Mouse (Mus musculus): Measurements from ENCODE around the gene Slc11a2. TPM values are rescaled to one million over a fixed set of nuclear protein-coding genes. Genes with fewer than 3 reads are reported as not detected.

Gene Slc11a2
- polyA plus RNA-seq, 1 experiment from 2014 or later: 28.1 TPM

GRCm38 (mm10) chr15:100391066-100391465 lies 33.8 kb downstream of the Slc11a2 start:
- no peaks in the 10 kb centered on the region for H3K4me1 ChIP-seq (replicated peaks; ENCODE audit: insufficient read depth, low read length)
- ATAC-seq (replicated peaks; ENCODE audit: low FRiP score, low read depth) (no peak), DNase-seq (ENCODE audit: low spot score) (no peak)
- no peaks in the 10 kb centered on the region for H3K27me3 ChIP-seq (ENCODE audit: insufficient read depth, low read length)
- TF ChIP-seq CTCF (IDR thresholded peaks at IDR 0.05; ENCODE audit: low read depth): no peak
- H3K9ac ChIP-seq (ENCODE audit: low read depth, low read length): no peak overlapping the region
- WGBS: 46% methylated on average over 7 of the region's 7 CpGs
- no peak overlapping the region for H3K27ac ChIP-seq
- peaks cover 24% of the 10 kb centered on the region for H3K36me3 ChIP-seq (ENCODE audit: insufficient read depth, low read length)
- H3K4me3 ChIP-seq (replicated peaks; ENCODE audit: low read depth, low read length): no peak overlapping the region
- no peak overlapping the region for H3K4me2 ChIP-seq (ENCODE audit: low read length)
- no peaks in the 10 kb centered on the region for H3K9me3 ChIP-seq (replicated peaks; ENCODE audit: low read length)

GRCm38 (mm10) chr15:100388886-100389285 lies 36.0 kb downstream of the Slc11a2 start:
- Histone ChIP-seq H3K36me3 (ENCODE audit: insufficient read depth, low read length) (peaks cover 2% of the 10 kb centered on the region; the same call in 1 of the 2 replicates), H3K9ac (ENCODE audit: low read depth, low read length) (no peak overlapping the region), H3K4me2 (ENCODE audit: low read length) (no peak overlapping the region), H3K4me3 (replicated peaks; ENCODE audit: low read depth, low read length) (no peak overlapping the region), H3K27me3 (ENCODE audit: insufficient read depth, low read length) (no peaks in the 10 kb centered on the region), H3K4me1 (replicated peaks; ENCODE audit: insufficient read depth, low read length) (no peaks in the 10 kb centered on the region), H3K27ac (no peak overlapping the region), H3K9me3 (replicated peaks; ENCODE audit: low read length) (no peaks in the 10 kb centered on the region)
- ATAC-seq (replicated peaks; ENCODE audit: low FRiP score, low read depth) (no peak), DNase-seq (ENCODE audit: low spot score) (peak; percentile 10)
- WGBS: 48% methylated on average over 9 of the region's 9 CpGs
- TF ChIP-seq CTCF (IDR thresholded peaks at IDR 0.05; ENCODE audit: low read depth): no peak

- no peak overlapping the region for H3K27ac ChIP-seq
- H3K4me1 ChIP-seq (replicated peaks; ENCODE audit: insufficient read depth, low read length): no peaks in the 10 kb centered on the region
- no peaks in the 10 kb centered on the region for H3K27me3 ChIP-seq (ENCODE audit: insufficient read depth, low read length)
- no peaks in the 10 kb centered on the region for H3K9me3 ChIP-seq (replicated peaks; ENCODE audit: low read length)
- ATAC-seq (replicated peaks; ENCODE audit: low FRiP score, low read depth) (no peak), DNase-seq (ENCODE audit: low spot score) (no peak)
- no peak overlapping the region for H3K9ac ChIP-seq (ENCODE audit: low read depth, low read length)
- TF ChIP-seq CTCF (IDR thresholded peaks at IDR 0.05; ENCODE audit: low read depth): no peak
- no peak overlapping the region for H3K4me3 ChIP-seq (replicated peaks; ENCODE audit: low read depth, low read length)
- WGBS: 71% methylated on average over 13 of the region's 16 CpGs
- no peak overlapping the region for H3K4me2 ChIP-seq (ENCODE audit: low read length)
- no peaks in the 10 kb centered on the region for H3K36me3 ChIP-seq (ENCODE audit: insufficient read depth, low read length)
Observed at GRCm38 (mm10) chr15:100388224-100388835, 36.5 kb downstream of the Slc11a2 start.

GRCm38 (mm10) chr15:100387544-100388223 lies 37.2 kb downstream of the Slc11a2 start:
- no peak overlapping the region for H3K4me3 ChIP-seq (replicated peaks; ENCODE audit: low read depth, low read length)
- H3K9ac ChIP-seq (ENCODE audit: low read depth, low read length): no peak overlapping the region
- no peaks in the 10 kb centered on the region for H3K36me3 ChIP-seq (ENCODE audit: insufficient read depth, low read length)
- no peaks in the 10 kb centered on the region for H3K9me3 ChIP-seq (replicated peaks; ENCODE audit: low read length)
- no peaks in the 10 kb centered on the region for H3K4me1 ChIP-seq (replicated peaks; ENCODE audit: insufficient read depth, low read length)
- H3K27ac ChIP-seq: no peak overlapping the region
- no peaks in the 10 kb centered on the region for H3K27me3 ChIP-seq (ENCODE audit: insufficient read depth, low read length)
- TF ChIP-seq CTCF (IDR thresholded peaks at IDR 0.05; ENCODE audit: low read depth): no peak
- DNase-seq (ENCODE audit: low spot score) (no peak), ATAC-seq (replicated peaks; ENCODE audit: low FRiP score, low read depth) (no peak)
- H3K4me2 ChIP-seq (ENCODE audit: low read length): no peak overlapping the region
- WGBS: 84% methylated on average over 17 of the region's 17 CpGs

GRCm38 (mm10) chr15:100385705-100386104 lies 39.2 kb downstream of the Slc11a2 start:
- H3K4me1 ChIP-seq (replicated peaks; ENCODE audit: insufficient read depth, low read length): no peaks in the 10 kb centered on the region
- DNase-seq (ENCODE audit: low spot score) (no peak), ATAC-seq (replicated peaks; ENCODE audit: low FRiP score, low read depth) (no peak)
- no peaks in the 10 kb centered on the region for H3K27me3 ChIP-seq (ENCODE audit: insufficient read depth, low read length)
- no peak overlapping the region for H3K4me3 ChIP-seq (replicated peaks; ENCODE audit: low read depth, low read length)
- no peak overlapping the region for H3K27ac ChIP-seq
- H3K9ac ChIP-seq (ENCODE audit: low read depth, low read length): no peak overlapping the region
- 87% methylated on average over 9 of the region's 9 CpGs for WGBS
- no peak overlapping the region for H3K4me2 ChIP-seq (ENCODE audit: low read length)
- no peaks in the 10 kb centered on the region for H3K36me3 ChIP-seq (ENCODE audit: insufficient read depth, low read length)
- no peaks in the 10 kb centered on the region for H3K9me3 ChIP-seq (replicated peaks; ENCODE audit: low read length)
- no peak for TF ChIP-seq CTCF (IDR thresholded peaks at IDR 0.05; ENCODE audit: low read depth)

DNA sequence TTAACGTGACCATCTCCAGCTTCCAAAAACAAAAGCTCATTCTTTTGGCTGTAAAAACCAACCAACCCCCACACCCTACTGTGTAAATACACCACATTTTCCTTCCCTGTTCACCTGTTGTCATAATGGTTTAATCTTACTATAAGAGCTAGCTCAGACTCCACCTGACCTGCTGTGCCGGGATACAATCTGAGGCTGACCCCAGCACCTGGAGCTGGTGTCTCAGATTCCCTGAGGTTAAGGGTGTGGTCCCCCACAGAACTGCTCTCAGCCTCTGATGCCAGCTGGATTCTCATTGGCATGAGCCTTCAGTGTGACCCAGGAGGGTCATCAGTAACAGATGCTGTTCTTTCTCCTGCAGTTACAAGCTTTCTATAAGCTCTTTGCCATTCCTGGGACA lies 44.8 kb downstream of the Slc11a2 start:
- no peak for TF ChIP-seq CTCF (IDR thresholded peaks at IDR 0.05; ENCODE audit: low read depth)
- H3K9ac ChIP-seq (ENCODE audit: low read depth, low read length): no peak overlapping the region
- no peaks in the 10 kb centered on the region for H3K36me3 ChIP-seq (ENCODE audit: insufficient read depth, low read length)
- no peak overlapping the region for H3K27ac ChIP-seq
- no peak overlapping the region for H3K4me3 ChIP-seq (replicated peaks; ENCODE audit: low read depth, low read length)
- H3K4me1 ChIP-seq (replicated peaks; ENCODE audit: insufficient read depth, low read length): no peaks in the 10 kb centered on the region
- WGBS: 58% methylated on average over 2 of the region's 2 CpGs
- H3K9me3 ChIP-seq (replicated peaks; ENCODE audit: low read length): no peaks in the 10 kb centered on the region
- no peak overlapping the region for H3K4me2 ChIP-seq (ENCODE audit: low read length)
- no peaks in the 10 kb centered on the region for H3K27me3 ChIP-seq (ENCODE audit: insufficient read depth, low read length)
- DNase-seq (ENCODE audit: low spot score): no peak
- ATAC-seq (replicated peaks; ENCODE audit: low FRiP score, low read depth): no peak

All from kidney, postnatal 0 days (tissue).